10 mouse cellular contexts compared by ENCODE assay signal in the genomic region with DNA sequence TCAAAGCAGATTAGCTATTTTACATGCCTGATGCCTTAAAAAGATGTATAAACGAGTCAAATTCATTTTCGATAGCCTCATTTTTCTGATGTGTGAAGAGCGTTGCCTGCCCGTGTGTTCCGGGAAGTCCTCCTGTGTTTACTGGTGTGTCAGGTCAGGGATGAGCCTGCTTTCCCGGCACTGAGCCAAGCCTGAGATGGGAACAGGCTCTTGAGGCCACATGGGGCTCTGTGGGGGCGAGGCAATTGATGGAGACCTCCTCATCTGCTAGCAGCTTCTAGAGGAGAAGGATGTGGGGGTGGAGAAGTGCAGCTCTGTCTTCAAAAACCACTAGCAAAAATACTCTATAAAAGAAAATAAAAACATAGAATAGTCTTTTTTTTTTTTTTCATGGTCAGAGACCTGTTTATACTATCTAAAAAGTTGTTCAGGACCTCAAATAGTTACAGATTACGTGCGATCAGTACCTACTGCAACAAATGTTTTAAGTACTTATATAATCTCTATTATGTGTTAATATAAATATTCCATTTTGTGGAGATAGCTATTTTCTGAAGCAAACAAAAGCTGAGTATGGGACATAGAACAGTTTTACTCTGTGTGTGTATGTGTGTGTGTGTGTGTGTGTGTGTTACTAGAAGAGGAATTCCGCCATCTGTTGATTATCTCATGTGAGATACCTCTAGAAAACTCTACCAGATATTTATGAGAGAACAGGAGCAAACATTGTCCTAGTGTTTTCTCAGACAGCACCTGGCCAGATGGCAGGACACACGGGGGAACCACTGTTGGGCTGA.
A peak's percentile ranks its signal among the peaks of the same experiment; 100 is the strongest.
DNase-seq lines count a peak whose midpoint lies in the region; ATAC-seq and TF ChIP-seq lines count a peak whose summit lies in the region.
"Had no signal": no experiment of that assay in that cellular context is flagged by ENCODE, and none has a peak within 500 bp of the region (broad histone marks: within the 10 kb centered on the region; RNA-seq: fewer than 3 reads in every experiment).

No protein-coding gene starts in this region.

- no peak for TF ChIP-seq CTCF in lung, embryonic 14.5 days (IDR thresholded peaks at IDR 0.05; ENCODE audit: low read depth)
- TF ChIP-seq CTCF in CH12.LX (conservative IDR thresholded peaks at IDR 0.05 in 1 of 2, IDR thresholded peaks at IDR 0.05 in 1 of 2; ENCODE audit: low read depth in 2 of 2, low read length in 2 of 2): no peak

- dilution Hi-C loops in CH12.LX (cut with MboI; ENCODE audit: extremely low pct_ligation_motif_present, extremely low pct_unique_long_range_greater_than_20kb, low sequenced_read_pairs): no loop called here

- H3K4me2 ChIP-seq in heart, embryonic 13.5 days: no peak overlapping the region
- no peak overlapping the region for H3K4me2 ChIP-seq in lung, embryonic 14.5 days
- H3K4me2 ChIP-seq in CH12.LX (ENCODE audit: insufficient read depth, low read depth, poor library complexity, severe bottlenecking): peak overlapping the region; percentile 60
- H3K4me2 ChIP-seq: hindbrain, embryonic 14.5 days had no signal

- WGBS in heart, embryonic 13.5 days: 51% methylated on average over 11 of the region's 11 CpGs
- 36% methylated on average over 11 of the region's 11 CpGs for WGBS in lung, embryonic 14.5 days

- no peaks in the 10 kb centered on the region for H3K27me3 ChIP-seq in heart, embryonic 13.5 days (replicated peaks)
- H3K27me3 ChIP-seq in lung, embryonic 14.5 days (ENCODE audit: insufficient read depth, low read length): no peaks in the 10 kb centered on the region
- H3K27me3 ChIP-seq in CH12.LX (replicated peaks): no peaks in the 10 kb centered on the region

- no peaks in the 10 kb centered on the region for H3K36me3 ChIP-seq in heart, embryonic 13.5 days
- H3K36me3 ChIP-seq in lung, embryonic 14.5 days (ENCODE audit: insufficient read depth): no peaks in the 10 kb centered on the region
- H3K36me3 ChIP-seq in CH12.LX (replicated peaks in 1 of 2; ENCODE audit: control insufficient read depth in 1 of 2, insufficient read depth in 1 of 2, low read length in 1 of 2): no peaks in the 10 kb centered on the region

- TF ChIP-seq EP300 in CH12.LX (IDR thresholded peaks at IDR 0.05; ENCODE audit: low read length): no peak

- H3K9me3 ChIP-seq in heart, embryonic 13.5 days: no peaks in the 10 kb centered on the region
- H3K9me3 ChIP-seq in lung, embryonic 14.5 days (ENCODE audit: low read depth, low read length): no peaks in the 10 kb centered on the region
- no peaks in the 10 kb centered on the region for H3K9me3 ChIP-seq in CH12.LX (replicated peaks; ENCODE audit: low read length)

- no peak overlapping the region for H3K9ac ChIP-seq in heart, embryonic 13.5 days
- H3K9ac ChIP-seq in lung, embryonic 14.5 days: no peak overlapping the region; the same call in 1 of the 2 replicates
- no peak overlapping the region; the same call in 1 of the 2 replicates for H3K9ac ChIP-seq in CH12.LX (ENCODE audit: insufficient read depth, low read depth)
- H3K9ac ChIP-seq: hindbrain, embryonic 14.5 days; liver, embryonic 14.5 days had no signal

- peak overlapping the region; percentile 49 for H3K27ac ChIP-seq in heart, embryonic 13.5 days (replicated peaks)
- H3K27ac ChIP-seq in lung, embryonic 14.5 days (ENCODE audit: low read depth): peak overlapping the region; percentile 24; the same call in 1 of the 2 replicates
- H3K27ac ChIP-seq in CH12.LX (ENCODE audit: insufficient read depth, low read depth): peak overlapping the region; percentile 96
- H3K27ac ChIP-seq: hindbrain, embryonic 14.5 days; liver, embryonic 14.5 days had no signal

- peaks cover 37% of the 10 kb centered on the region for H3K4me1 ChIP-seq in heart, embryonic 13.5 days
- peaks cover 2% of the 10 kb centered on the region; the same call in 1 of the 2 replicates for H3K4me1 ChIP-seq in lung, embryonic 14.5 days (ENCODE audit: insufficient read depth)
- H3K4me1 ChIP-seq in CH12.LX (ENCODE audit: control insufficient read depth in 1 of 2, insufficient read depth in 2 of 2): peaks cover 15 to 63% of the 10 kb centered on the region in 2 experiments

- H3K4me3 ChIP-seq in heart, embryonic 13.5 days: no peak overlapping the region
- H3K4me3 ChIP-seq in lung, embryonic 14.5 days (ENCODE audit: low read depth, low read length): no peak overlapping the region
- no peak overlapping the region for H3K4me3 ChIP-seq in CH12.LX (replicated peaks in 1 of 3; ENCODE audit: low read depth in 2 of 3, low read length in 2 of 3, poor library complexity in 1 of 3)

- in situ Hi-C loops in CH12.LX (cut with MboI; ENCODE audit: low pct_ligation_motif_present, low pct_unique_long_range_greater_than_20kb, low sequenced_read_pairs): no loop called here

- intact Hi-C loops in heart, postnatal 36 days (cut with DNase I): no loop called here

- H3K79me2 ChIP-seq in CH12.LX (replicated peaks; ENCODE audit: control insufficient read depth, extremely low read depth, insufficient read depth, poor library complexity, severe bottlenecking): no peaks in the 10 kb centered on the region

- ATAC-seq in heart, embryonic 13.5 days (ENCODE audit: extremely low read depth, insufficient number of reproducible peaks, low FRiP score, low TSS enrichment): no peak
- peak; percentile 68 for ATAC-seq in lung, embryonic 14.5 days (ENCODE audit: insufficient read depth)
- ATAC-seq: activated CD4-positive, CD25-positive, alpha-beta regulatory T cell, adult 4 months had no signal

- no peak for TF ChIP-seq POLR2A in CH12.LX (IDR thresholded peaks at IDR 0.05; ENCODE audit: low read depth, low read length)

- no peak for DNase-seq in heart, postnatal 36 days
- DNase-seq in lung, embryonic 14.5 days: peak; percentile 71
- DNase-seq in lung, adult 18-20 months: no peak
- no peak for DNase-seq in CH12.LX (ENCODE audit: extremely low read depth)
- DNase-seq in brain, adult 2 months (ENCODE audit: low read depth, low spot score): peak; percentile 76
- DNase-seq in layer of hippocampus, adult 11-12 months (ENCODE audit: low spot score): no peak

- no peak for TF ChIP-seq RAD21 in CH12.LX (IDR thresholded peaks at IDR 0.05; ENCODE audit: low read depth, low read length)

TF ChIP-seq in CH12.LX, 34 proteins besides CTCF, POLR2A, EP300 and RAD21:
- TF ChIP-seq MYC (IDR thresholded peaks at IDR 0.05; ENCODE audit: low read depth, low read length): no peak
- TF ChIP-seq MAZ (IDR thresholded peaks at IDR 0.05; ENCODE audit: low read depth, low read length): no peak
- TF ChIP-seq TCF12 (IDR thresholded peaks at IDR 0.05; ENCODE audit: low read depth, low read length): no peak
- no peak for TF ChIP-seq MEF2A (IDR thresholded peaks at IDR 0.05; ENCODE audit: borderline replicate concordance, low read depth, low read length)
- no peak for TF ChIP-seq TBP (conservative IDR thresholded peaks at IDR 0.05; ENCODE audit: low read depth, low read length)
- no peak for TF ChIP-seq E2F4 (IDR thresholded peaks at IDR 0.05; ENCODE audit: insufficient replicate concordance, low read depth, low read length)
- no peak for TF ChIP-seq JUND (conservative IDR thresholded peaks at IDR 0.05; ENCODE audit: low read depth, low read length)
- TF ChIP-seq KAT2A (IDR thresholded peaks at IDR 0.05; ENCODE audit: insufficient replicate concordance, low read length): no peak

Comparison
In these comparisons a context has a peak if more than half of its experiments do, and no peak if none do; other contexts are left out.
1. DNase-seq: peak in lung, embryonic 14.5 days (single experiment) and brain, adult 2 months (single experiment); none in heart, postnatal 36 days (0 of 2), lung, adult 18-20 months (0 of 2), CH12.LX (single experiment) and layer of hippocampus, adult 11-12 months (single experiment).
2. H3K27ac ChIP-seq: peak in every context shown above with its lines; median percentile 96 in CH12.LX; 49 in heart, embryonic 13.5 days; 24 in lung, embryonic 14.5 days.